Mouse (Mus musculus): ENCODE measurements around the gene Dpp9. TPM values are rescaled to one million over a fixed set of nuclear protein-coding genes. Genes with fewer than 3 reads are reported as not detected.

Dpp9 gene
- polyA plus RNA-seq, 2 experiments = 11.7 to 14.4 TPM

DNA sequence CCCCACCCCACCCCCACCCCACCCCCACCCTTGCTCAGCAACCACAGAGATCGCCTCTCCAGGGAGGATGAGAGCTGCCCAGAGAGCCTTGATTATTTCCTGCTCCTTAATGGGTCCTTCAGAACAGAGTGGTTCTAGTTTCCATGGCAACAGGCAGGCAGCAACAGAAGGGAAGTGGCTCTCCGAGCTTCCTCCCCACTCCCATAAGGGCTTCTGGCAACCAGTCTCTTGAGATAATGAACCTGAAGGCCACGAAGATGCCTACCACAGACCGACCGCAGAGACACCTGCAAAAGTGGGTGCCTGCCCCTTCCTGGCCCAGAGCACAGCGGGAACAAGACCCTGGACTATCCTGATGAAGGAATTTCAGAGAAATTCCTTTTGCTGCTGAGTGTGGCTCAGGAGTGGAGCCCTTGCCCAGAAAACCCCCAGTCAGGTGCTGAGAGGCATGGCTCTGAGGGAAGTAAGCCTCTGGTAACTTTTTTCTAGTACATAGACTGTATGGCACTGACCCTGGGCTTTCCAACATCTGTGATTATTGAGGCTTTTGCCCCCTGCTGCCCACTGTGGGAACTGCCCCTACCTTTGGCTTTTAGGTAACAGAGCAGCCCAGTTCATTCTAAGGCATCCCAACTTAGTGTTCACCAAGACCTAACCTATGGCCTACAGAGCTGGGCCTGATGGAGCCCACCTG, 32.6 kb upstream of the Dpp9 start:
- WGBS (ENCODE audit: insufficient replicate concordance) = 5% methylated on average over 6 of the region's 6 CpGs
- no peak overlapping the region for H3K4me2 ChIP-seq (ENCODE audit: low read depth)
- no peak overlapping the region for H3K9ac ChIP-seq (replicated peaks)
- no peaks in the 10 kb centered on the region; a peak in 1 of 4 replicates for H3K4me1 ChIP-seq (replicated peaks; ENCODE audit: control insufficient read depth in 2 of 2, insufficient read depth in 2 of 2, low read length in 1 of 2)
- no peak for ATAC-seq (ENCODE audit: insufficient read depth)
- H3K9me3 ChIP-seq (ENCODE audit: control insufficient read depth, low read length) = no peaks in the 10 kb centered on the region
- H3K4me3 ChIP-seq (ENCODE audit: insufficient read depth in 1 of 2, low read depth in 2 of 2, low read length in 2 of 2) = no peak overlapping the region
- no peak for DNase-seq (ENCODE audit: low read depth in 3 of 3, low spot score in 3 of 3)
- no peaks in the 10 kb centered on the region for H3K36me3 ChIP-seq (replicated peaks; ENCODE audit: control insufficient read depth, insufficient read depth, low read depth)
- H3K27ac ChIP-seq = no peak overlapping the region
- TF ChIP-seq EP300 (IDR thresholded peaks at IDR 0.05; ENCODE audit: low read depth) (no peak), CTCF (IDR thresholded peaks at IDR 0.05; ENCODE audit: low read depth) (peak; percentile 76)
- no peaks in the 10 kb centered on the region for H3K27me3 ChIP-seq (ENCODE audit: control insufficient read depth, insufficient read depth, low read length)

DNA sequence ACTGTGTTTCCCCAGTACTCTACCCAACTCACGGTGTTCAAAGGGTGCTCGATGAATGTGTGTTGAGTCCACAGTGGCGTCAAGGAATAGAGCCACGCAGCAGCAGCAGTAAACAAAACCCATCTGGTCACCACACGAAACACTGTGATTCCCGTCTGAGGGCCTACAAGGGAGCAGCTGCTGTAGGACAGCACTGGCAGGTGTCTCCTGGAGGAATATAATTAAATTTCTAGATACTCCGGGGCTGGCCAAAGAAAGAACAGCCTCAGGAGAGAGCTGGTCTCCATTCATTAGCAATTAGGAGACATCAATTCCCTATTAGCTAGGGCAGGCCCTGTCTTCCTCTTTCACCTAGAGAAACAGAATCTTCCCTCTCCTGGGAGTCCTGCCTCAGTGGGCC, 26.9 kb upstream of the Dpp9 start:
- Histone ChIP-seq H3K27ac (no peak overlapping the region), H3K9ac (replicated peaks) (no peak overlapping the region), H3K4me2 (ENCODE audit: low read depth) (no peak overlapping the region), H3K4me3 (ENCODE audit: insufficient read depth in 1 of 2, low read depth in 2 of 2, low read length in 2 of 2) (no peak overlapping the region), H3K4me1 (replicated peaks; ENCODE audit: control insufficient read depth in 2 of 2, insufficient read depth in 2 of 2, low read length in 1 of 2) (no peaks in the 10 kb centered on the region), H3K36me3 (replicated peaks; ENCODE audit: control insufficient read depth, insufficient read depth, low read depth) (no peaks in the 10 kb centered on the region), H3K9me3 (ENCODE audit: control insufficient read depth, low read length) (no peaks in the 10 kb centered on the region), H3K27me3 (ENCODE audit: control insufficient read depth, insufficient read depth, low read length) (0 out of 2 replicates have a peak, but pooled peaks cover 2% of the 10 kb centered on the region)
- WGBS (ENCODE audit: insufficient replicate concordance) = 57% methylated on average over 7 of the region's 7 CpGs
- no peak for DNase-seq (ENCODE audit: low read depth in 3 of 3, low spot score in 3 of 3)
- TF ChIP-seq EP300 (IDR thresholded peaks at IDR 0.05; ENCODE audit: low read depth) (no peak), CTCF (IDR thresholded peaks at IDR 0.05; ENCODE audit: low read depth) (no peak)
- ATAC-seq (ENCODE audit: insufficient read depth) = no peak

DNA sequence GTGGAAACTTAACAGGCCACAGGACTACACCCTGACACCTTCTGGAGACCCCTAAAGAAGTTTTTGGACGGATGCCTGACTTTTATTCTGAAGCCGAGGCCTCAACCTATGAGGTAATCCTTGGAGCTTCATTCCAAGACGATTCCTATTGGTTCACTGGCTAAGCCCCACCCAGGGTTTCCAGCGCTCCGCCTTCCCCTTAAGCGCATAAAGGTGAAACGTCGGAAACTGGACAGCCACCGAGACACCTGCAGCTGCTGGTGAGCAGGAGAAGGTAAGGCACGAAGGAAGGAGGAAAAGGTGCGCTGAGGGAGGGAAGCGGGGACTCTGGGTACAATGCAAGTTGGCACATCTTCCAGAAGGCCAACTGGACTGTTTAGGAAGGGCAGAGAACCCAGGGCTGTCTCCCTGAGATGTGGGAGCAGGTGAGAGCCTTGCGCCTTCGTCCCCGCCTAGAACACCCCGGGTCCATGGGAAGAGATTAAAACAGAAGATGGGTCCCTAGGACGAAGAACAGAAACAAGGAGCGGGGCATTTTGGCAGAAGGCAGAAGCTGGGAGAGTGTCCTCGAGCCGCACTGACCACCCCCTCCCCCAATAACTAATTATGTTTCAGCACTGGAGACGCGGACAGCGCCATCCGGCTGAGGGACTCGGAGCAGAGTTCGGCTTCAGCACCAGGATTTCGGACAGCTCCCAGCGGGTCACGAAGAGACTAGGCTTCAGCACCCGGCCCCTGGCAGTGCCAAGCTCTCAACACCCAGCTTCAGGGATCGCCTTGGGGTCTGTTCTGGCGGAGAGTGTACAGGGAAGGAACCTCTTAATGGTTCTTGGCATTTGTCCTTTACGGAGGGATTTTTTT, 23.1 kb upstream of the Dpp9 start:
- ATAC-seq (ENCODE audit: insufficient read depth) (no peak), DNase-seq (ENCODE audit: low read depth in 3 of 3, low spot score in 3 of 3) (peak; percentile 64 to 67 (median 66))
- H3K36me3 ChIP-seq (replicated peaks; ENCODE audit: control insufficient read depth, insufficient read depth, low read depth) = no peaks in the 10 kb centered on the region
- H3K4me3 ChIP-seq (ENCODE audit: insufficient read depth in 1 of 2, low read depth in 2 of 2, low read length in 2 of 2) = no peak overlapping the region
- H3K27me3 ChIP-seq (ENCODE audit: control insufficient read depth, insufficient read depth, low read length) = 0 out of 2 replicates have a peak, but pooled peaks cover 2% of the 10 kb centered on the region
- no peak overlapping the region for H3K4me2 ChIP-seq (ENCODE audit: low read depth)
- no peaks in the 10 kb centered on the region for H3K4me1 ChIP-seq (replicated peaks; ENCODE audit: control insufficient read depth in 2 of 2, insufficient read depth in 2 of 2, low read length in 1 of 2)
- no peaks in the 10 kb centered on the region for H3K9me3 ChIP-seq (ENCODE audit: control insufficient read depth, low read length)
- no peak overlapping the region for H3K27ac ChIP-seq
- TF ChIP-seq CTCF (IDR thresholded peaks at IDR 0.05; ENCODE audit: low read depth) = peak; percentile 14; the same call in 1 of the 2 replicates
- TF ChIP-seq EP300 (IDR thresholded peaks at IDR 0.05; ENCODE audit: low read depth) = no peak
- no peak overlapping the region for H3K9ac ChIP-seq (replicated peaks)
- WGBS (ENCODE audit: insufficient replicate concordance) = 2% methylated on average over 33 of the region's 33 CpGs

DNA sequence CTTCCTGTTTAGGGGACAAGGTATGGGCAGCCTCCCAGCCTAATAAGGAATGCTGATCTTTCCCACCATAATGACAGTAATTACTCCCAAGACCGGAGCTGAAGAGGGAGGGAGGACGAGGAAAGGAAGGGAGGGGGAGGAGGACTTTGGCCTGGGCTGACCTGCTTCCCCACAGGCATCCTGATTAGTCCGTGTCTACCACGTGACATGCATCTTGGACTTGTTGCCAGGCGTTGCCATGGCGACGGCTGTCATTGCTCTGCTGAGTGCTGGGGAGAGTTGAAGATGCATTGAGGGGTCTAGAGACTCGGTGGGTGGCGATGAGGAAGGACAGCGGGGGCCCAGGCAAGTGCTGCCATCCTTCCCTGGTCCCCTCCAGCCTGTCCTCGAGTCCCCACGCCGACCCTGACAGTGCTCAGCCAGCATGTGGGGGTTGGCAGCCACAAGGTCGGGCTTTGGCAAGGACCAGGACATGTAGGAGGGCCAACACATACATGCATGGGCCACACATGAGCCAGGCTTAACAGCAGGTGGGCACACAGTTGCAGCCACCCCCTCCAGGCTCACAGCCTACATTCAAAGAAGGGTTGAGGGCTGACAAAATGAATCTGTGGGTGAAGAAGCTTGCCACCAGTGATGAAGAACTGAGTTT, 15.2 kb upstream of the Dpp9 start:
- no peaks in the 10 kb centered on the region for H3K27me3 ChIP-seq (ENCODE audit: control insufficient read depth, insufficient read depth, low read length)
- no peaks in the 10 kb centered on the region for H3K9me3 ChIP-seq (ENCODE audit: control insufficient read depth, low read length)
- H3K4me3 ChIP-seq (ENCODE audit: insufficient read depth in 1 of 2, low read depth in 2 of 2, low read length in 2 of 2) = no peak overlapping the region
- TF ChIP-seq CTCF (IDR thresholded peaks at IDR 0.05; ENCODE audit: low read depth) (no peak), EP300 (IDR thresholded peaks at IDR 0.05; ENCODE audit: low read depth) (no peak)
- ATAC-seq (ENCODE audit: insufficient read depth) = no peak
- H3K27ac ChIP-seq = no peak overlapping the region
- no peak overlapping the region for H3K4me2 ChIP-seq (ENCODE audit: low read depth)
- WGBS (ENCODE audit: insufficient replicate concordance) = 3% methylated on average over 14 of the region's 14 CpGs
- H3K9ac ChIP-seq (replicated peaks) = no peak overlapping the region
- H3K4me1 ChIP-seq (replicated peaks; ENCODE audit: control insufficient read depth in 2 of 2, insufficient read depth in 2 of 2, low read length in 1 of 2) = no peaks in the 10 kb centered on the region; a peak in 1 of 4 replicates
- no peaks in the 10 kb centered on the region for H3K36me3 ChIP-seq (replicated peaks; ENCODE audit: control insufficient read depth, insufficient read depth, low read depth)
- no peak for DNase-seq (ENCODE audit: low read depth in 3 of 3, low spot score in 3 of 3)

DNA sequence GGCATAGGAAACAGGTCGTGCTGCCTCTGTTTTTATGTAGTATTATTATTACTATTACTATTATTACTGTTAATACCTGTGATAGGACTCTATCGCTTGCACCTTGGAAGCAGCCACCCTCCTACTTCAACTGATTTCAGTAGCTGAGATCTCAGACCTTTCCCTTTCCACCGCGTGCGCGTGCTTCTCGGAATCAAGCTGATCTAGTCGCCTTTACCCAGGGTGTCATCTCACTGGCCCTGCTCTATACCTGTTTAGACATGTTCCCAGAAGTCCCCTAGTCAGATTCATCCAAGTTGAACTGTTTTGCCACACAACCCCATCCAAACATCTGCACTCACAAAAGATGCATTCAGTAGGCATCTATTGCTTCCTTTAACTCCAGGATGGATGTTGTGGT, 14.7 kb upstream of the Dpp9 start:
- H3K4me2 ChIP-seq (ENCODE audit: low read depth) = no peak overlapping the region
- WGBS (ENCODE audit: insufficient replicate concordance) = 37% methylated on average over 8 of the region's 8 CpGs
- no peak overlapping the region for H3K9ac ChIP-seq (replicated peaks)
- H3K27me3 ChIP-seq (ENCODE audit: control insufficient read depth, insufficient read depth, low read length) = no peaks in the 10 kb centered on the region
- no peak overlapping the region for H3K4me3 ChIP-seq (ENCODE audit: insufficient read depth in 1 of 2, low read depth in 2 of 2, low read length in 2 of 2)
- no peaks in the 10 kb centered on the region for H3K9me3 ChIP-seq (ENCODE audit: control insufficient read depth, low read length)
- DNase-seq (ENCODE audit: low read depth in 3 of 3, low spot score in 3 of 3) (no peak), ATAC-seq (ENCODE audit: insufficient read depth) (no peak)
- H3K36me3 ChIP-seq (replicated peaks; ENCODE audit: control insufficient read depth, insufficient read depth, low read depth) = no peaks in the 10 kb centered on the region
- H3K4me1 ChIP-seq (replicated peaks; ENCODE audit: control insufficient read depth in 2 of 2, insufficient read depth in 2 of 2, low read length in 1 of 2) = no peaks in the 10 kb centered on the region; a peak in 1 of 4 replicates
- TF ChIP-seq EP300 (IDR thresholded peaks at IDR 0.05; ENCODE audit: low read depth) = no peak
- no peak for TF ChIP-seq CTCF (IDR thresholded peaks at IDR 0.05; ENCODE audit: low read depth)
- no peak overlapping the region for H3K27ac ChIP-seq
